Mouse (Mus musculus) megakaryocyte progenitor cell, adult 5-6 weeks (primary cell): ENCODE data around the gene Atad5. TPM values are rescaled to one million over a fixed set of nuclear protein-coding genes. Genes with fewer than 3 reads are reported as not detected.

Experiments used
- ATAC-seq: replicated peaks from 2 replicates; pipeline ENCODE4 v1.8.0; 2016; ENCODE audit warnings: mild to moderate bottlenecking, moderate TSS enrichment, inconsistent platforms; ENCODE audit not compliant: poor library complexity
- total RNA-seq, 2 experiments: library from RNA; stranded (forward) in 1 of 2; stranded (reverse) in 1 of 2; fragments of 157-497, 149-512 nt in 1 of 2; fragments of 200-1000 nt in 1 of 2; gene quantifications; 2 replicates each; pipeline versions ENCODE4 v1.2.3 to v1.2.4; 2015 to 2017

The Atad5 gene
- total RNA-seq, 2 experiments from 2014 or later = 28.2 to 42.8 TPM

DNA sequence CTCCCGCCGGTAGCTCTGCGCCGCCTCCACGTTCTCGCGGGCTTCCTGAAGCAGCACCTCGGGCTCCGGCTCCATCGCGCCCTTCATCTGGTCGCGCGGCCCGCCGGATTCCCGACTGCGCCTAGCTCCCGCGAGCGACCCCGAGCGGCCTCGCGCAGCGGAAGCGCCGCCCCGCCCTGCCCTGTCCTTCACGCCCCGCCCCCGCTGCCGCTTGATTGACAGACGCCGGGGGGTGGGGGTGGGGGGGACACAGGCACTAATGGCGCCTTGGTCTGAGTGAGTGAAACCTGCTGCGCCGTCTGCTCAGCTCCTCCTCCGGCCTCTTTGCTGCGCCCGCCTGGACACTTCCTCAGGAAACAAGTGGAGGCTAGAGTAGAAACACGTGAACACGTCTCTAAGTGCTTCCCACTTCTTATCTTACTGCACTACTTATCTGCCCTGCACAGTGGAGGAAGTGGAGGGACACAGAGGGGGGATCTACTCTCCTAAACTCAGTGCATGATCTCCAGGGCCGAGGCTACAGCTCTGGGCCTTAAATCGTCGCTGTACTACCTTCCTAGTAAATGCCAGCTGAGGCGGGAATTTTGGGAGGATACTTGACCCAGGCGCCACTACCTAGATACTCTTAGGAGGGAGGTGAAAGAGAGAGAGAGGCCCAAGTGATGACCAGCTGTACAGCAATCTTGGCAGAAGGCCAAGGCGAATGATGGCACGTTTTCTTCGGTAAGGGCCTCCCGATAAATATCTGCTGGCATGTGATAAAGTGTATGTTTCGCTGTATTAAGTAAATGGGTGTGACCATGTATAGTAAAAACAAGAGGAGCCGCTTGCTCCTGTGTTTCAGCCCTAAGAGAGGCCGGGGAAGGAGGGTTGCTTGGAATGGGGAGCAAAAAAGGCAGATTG, 8.1 kb upstream of the Atad5 start, which contains the start of gene Crlf3:
Crlf3 (minus strand) TSS at position 166 of the 903 bp plus-strand sequence.
- ATAC-seq = peak; percentile 80

DNA sequence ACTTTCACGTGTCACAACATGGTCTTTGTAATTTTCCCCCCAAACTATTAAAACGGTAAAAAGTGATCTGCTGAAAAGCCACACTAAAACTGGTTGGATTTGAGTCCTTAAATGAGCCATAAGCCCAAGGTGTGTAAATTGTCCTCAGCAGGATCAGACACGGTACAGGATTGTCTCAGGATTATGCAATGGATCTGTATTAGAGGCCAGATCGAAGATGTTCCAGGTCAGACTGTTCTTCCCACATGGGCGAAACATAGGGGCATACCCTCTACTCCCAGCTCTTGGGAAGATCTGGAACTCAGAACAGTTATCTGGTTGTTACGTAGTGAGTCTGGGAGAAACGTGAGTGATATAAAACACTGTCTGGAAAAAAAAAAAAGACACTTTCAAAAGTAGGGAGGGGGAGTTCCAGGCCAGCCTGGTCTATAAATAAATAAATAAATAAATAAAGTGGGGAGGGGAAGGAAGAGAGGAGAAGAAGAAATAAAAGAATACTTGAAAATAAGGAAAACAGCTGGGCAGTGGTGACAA, 7.3 kb upstream of the Atad5 start:
- no peak for ATAC-seq

DNA sequence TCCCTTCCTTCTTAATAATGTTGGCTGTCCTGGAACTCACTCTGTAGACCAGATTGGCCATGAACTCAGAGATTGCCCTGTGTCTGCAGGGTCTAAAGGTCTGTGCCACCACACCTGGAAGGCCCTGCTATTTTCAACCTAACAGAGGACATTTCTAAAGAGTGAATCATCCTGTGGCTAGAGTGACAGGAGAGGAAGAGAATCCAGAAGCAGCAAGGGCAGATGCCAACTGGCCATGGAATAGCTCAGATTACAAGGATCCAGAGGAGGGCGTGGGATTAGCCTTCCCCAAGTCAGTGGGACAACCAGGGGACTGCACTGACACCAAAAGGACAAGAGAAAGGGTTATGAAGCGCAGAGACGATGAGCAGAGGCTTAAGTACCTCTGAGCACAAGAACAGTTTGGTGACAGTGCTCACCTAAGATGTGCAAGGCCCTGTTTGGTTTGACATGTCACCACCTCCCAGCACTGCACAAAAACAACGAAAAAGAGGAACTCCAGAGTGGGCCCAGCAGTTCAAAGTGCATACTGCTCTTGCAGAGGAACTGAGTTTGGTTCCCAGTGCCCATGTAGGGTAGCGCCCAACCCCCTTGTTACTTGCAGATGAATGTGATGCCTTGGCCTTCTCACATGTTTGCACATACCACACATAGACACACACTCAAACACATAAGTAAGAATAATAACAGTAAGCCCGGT, 3.7 kb upstream of the Atad5 start:
- peak; percentile 32 for ATAC-seq

DNA sequence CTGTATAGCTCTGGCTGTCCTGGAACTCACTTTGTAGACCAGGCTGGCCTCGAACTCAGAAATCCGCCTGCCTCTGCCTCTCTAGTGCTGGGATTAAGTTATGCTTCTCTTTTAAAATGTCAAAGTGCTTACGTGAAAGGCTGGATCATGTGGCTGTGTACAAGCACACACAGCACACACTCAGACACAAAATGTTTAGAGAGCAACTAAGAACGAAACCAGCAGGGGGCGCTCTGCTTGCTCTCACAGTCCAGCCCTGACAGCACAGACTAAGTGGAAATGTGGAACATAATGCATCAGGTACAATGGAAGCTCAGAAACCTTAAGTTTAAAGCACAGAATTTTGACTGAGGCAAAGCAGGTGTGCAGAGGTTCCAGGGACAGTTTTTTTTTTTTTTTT, 2.4 kb upstream of the Atad5 start:
- ATAC-seq = peak; percentile 83

DNA sequence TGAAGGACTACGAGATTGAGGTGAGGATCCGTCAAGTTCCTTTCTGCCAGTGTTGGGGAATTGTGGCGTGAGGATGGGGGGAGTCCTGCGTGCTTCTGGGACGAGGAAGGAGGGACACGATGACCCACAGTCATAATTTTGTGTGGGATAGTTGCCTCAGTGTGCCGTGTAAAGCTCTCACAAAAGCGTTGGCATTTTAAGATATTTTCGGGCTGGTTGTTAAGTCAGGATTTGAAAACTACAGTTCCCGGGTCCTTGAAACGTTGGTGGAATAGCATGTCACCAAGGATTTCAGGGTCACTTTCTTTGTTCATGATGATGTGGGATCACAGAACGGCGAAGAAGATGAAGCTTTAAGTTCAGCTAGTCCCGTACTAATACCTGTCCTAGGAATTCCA, 616 bp downstream of the Atad5 start:
- no peak for ATAC-seq

DNA sequence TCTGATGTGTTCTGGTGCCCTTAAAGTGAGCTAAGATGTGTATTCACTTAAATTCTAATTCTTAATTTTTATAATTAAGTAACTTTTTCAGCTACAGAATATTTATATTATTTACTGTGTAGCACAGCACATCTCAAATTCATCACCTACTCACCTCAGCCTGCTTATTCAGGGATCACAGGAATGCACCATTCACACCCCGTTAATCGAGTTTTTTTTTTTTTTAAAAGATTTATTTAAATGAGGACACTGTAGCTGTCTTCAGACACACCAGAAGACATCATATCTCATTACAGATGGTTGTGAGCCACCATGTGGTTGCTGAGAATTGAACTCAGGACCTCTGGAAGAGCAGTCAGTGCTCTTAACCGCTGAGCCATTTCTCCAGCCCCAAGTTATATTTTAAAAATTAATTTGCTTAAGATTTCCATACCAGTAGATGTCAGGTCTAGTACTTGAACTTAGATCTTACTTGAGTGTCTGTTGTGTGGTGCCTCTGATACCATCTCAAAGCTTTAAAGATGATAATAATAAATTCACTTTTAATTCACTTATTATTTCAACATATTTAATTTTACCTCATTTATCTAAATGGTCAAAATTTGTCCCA, 1.5 kb downstream of the Atad5 start:
- ATAC-seq = no peak

DNA sequence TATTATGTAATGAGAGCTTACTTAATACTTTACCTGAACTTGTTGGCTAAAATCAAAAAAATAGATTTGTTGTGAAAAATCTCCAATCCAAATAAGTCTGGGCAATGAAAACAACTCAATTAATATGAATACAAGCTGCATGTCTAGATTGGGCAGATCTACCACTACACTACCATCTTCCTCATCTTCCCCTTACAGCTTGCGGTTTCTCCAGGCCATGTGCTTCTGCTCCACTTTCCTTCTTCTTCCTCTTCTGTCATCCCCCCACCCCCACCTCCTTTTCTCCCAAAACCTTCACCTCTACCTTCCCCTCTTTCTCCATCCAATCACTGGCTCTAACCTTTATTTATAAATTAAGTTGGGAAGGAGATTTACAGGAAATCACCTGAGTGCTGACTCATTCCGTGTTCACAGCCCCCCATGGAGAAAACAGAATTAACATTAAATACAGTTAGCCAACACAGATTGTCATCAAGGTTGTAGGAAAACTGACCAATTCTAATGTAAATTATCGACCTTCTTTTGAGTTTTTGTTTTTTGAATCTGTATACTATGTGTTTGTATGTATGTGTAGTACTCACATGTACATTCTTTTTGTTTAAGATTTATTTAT, 9.3 kb downstream of the Atad5 start:
- no peak for ATAC-seq

DNA sequence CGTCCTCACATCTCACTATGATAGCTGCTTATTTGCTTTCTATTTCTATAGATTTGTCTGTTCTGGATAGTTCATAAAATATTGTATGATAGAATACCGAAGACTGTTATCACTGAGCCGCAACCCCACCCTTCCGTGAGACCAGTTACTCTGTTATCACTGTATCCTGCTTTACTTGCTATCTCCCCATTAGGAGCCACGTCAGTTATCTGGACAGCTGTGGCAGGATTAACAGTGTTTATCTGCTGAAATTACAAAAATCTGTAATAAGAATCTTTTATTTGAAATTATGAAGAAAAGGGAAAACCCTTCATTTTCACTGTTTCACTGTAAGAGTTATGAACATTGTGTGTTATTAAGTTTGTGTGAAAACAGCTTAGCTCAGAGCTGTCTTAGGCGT, 12.1 kb downstream of the Atad5 start:
- 0 out of 2 replicates have a peak, but pooled peaks have one; percentile 11 for ATAC-seq

GRCm38 (mm10) chr11:80104407-80104806, 15.2 kb downstream of the Atad5 start:
- no peak for ATAC-seq

DNA sequence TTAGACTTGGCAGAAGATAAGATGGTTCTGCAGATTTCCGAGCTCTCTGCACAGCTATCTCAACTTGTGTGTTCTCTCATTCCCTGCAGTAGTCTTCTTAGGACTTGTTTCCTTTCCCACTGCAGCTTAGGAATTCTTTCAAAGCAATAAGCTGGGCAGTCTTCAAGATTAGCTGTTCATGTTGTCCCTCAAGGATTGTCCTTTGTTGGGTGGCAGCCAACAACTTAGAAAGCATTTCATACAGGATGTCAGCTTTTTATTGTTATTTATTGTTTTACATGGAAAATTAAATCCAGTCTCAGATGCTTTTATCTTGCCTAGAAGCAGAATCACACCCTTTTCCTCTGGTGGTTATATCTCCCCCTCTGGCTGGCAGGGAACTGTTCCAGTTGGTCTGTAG, 27.2 kb downstream of the Atad5 start:
- no peak for ATAC-seq

DNA sequence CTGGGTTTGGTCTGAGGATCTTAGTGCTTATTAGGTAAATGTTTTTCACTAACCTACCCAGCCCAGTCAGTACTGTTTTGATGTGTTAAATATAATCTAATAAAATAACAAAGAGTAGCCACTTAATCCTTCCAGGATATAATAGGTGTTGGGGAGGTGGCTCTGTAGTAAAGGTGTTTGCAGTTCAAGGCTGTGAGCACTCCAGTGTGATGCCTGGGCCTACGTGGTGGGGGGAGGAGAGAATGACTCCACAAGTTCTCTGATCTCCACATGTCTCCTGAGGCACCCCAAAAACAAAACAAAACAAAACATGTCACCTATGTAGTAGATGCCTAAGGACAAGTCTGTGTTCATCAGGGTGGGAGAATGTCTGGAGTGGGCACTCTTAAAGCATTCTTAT, 42.9 kb downstream of the Atad5 start:
- no peak for ATAC-seq

DNA sequence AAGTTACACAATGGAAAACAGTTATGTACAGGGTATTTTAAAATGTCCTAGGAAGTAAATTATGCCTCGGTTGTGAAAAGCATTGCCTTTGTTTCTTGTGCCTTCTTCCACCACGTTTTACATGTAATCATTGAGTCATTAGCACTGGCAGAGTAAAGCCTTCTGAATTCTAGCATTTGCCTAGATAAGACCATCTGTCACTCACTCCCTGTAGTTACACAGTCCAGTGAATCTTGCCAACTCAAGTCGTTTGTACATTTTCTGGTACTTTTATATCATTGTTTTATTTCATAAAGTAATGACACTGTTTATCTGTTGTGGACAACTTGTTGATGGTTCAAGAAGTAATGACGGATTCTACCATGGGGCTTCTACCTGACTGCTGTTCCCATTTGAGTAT, 45.5 kb downstream of the Atad5 start:
- ATAC-seq = peak; percentile 68; the same call in 1 of the 2 replicates

DNA sequence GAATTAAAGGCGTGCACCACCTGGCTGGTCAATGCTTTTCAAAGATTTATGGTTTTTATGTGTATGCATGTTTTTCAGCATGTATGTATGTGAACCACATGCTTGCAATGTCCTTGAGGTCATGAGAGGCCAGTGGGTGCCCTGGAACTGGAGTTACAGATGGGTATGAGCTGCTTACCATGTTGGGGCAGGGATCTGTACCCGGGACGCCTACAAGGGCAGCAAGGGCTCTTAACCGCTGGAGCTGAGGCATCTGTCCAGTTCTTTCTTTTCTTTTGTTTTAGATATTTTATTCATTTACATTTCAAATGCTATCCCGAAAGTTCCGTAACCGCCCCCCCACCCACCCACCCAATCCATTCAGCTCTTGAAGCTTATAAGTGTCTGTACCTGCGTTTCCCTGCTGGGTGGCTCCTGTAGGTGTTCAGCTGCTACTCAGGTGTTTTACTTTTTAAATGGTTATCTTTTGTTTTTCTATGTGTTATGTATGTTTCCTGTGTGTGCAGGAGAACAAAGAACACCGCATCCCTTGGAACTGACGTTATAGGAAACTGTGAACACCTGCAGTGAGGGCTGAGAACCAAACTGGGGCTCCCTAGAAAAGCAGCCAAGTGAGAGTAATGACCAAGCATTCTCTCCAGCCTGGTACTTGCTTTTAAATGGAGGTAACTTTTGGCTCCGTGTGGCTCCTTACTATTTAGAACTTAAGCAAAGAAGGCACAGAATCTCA, 46.9 kb downstream of the Atad5 start:
- no peak for ATAC-seq

GRCm38 (mm10) chr11:80136786-80137185, 47.6 kb downstream of the Atad5 start:
- no peak for ATAC-seq

GRCm38 (mm10) chr11:80137773-80138172, 48.6 kb downstream of the Atad5 start:
- ATAC-seq = no peak

DNA sequence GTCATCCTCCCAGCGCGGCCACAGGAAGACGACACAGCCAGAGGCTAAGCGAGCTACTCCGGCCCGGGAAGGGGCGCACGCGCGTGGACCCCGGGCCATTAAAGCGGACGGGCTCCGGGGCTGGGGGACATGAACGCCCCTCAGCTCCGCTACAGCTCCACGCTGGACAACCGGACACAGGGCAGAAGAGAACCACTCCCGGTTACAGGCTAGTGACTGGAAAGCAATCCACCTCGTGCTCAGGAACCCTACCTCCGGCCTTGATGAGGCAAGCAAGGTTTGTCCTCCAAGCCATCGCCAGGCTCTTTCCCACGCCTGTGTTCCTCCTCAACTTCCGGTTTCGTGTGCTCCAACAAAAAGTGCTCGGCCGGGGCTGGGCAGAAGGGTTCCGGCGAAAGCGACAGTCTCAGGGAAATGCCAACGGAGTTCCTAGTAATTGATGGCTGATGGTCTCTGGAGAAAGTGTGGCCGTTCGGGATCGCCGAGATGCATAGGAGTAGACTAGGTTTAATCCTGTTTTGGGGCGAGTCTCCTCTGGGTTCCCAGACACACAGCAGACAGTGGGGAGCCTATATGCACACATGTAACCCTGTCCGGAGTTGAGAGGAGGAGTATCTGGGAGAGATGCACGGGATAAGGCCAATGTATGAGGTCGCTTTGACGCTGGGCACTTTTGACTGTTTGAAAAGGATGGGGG, 52.8 kb downstream of the Atad5 start, which contains the start of gene Tefm:
Tefm (minus strand) TSS at position 351 of the 697 bp plus-strand sequence.
- ATAC-seq = peak; percentile 94

GRCm38 (mm10) chr11:80142872-80143271, 53.7 kb downstream of the Atad5 start:
- ATAC-seq = no peak

- peak; percentile 27 for ATAC-seq
Measured at GRCm38 (mm10) chr11:80145787-80146275, 56.6 kb downstream of the Atad5 start.

DNA sequence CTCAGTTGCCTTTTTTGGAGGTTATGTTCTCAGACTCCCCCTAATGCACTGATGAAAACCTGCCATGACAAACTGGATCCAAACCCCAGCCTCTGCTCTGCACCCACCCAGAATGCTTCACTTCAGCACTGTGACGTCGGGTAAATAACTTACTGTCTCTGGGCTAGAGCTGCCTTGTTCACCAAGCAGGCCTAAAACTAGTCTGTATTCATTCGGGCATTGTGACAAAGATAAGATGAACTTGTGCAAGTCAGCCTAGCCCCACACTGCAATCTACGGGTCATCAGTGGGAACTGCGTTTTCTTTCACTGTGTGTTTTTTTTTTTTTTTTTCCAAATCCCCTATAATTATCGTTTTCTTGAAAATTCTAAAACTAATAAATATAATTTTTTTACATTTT, 58.5 kb downstream of the Atad5 start:
- peak; percentile 62 for ATAC-seq
